In the genomic region with DNA sequence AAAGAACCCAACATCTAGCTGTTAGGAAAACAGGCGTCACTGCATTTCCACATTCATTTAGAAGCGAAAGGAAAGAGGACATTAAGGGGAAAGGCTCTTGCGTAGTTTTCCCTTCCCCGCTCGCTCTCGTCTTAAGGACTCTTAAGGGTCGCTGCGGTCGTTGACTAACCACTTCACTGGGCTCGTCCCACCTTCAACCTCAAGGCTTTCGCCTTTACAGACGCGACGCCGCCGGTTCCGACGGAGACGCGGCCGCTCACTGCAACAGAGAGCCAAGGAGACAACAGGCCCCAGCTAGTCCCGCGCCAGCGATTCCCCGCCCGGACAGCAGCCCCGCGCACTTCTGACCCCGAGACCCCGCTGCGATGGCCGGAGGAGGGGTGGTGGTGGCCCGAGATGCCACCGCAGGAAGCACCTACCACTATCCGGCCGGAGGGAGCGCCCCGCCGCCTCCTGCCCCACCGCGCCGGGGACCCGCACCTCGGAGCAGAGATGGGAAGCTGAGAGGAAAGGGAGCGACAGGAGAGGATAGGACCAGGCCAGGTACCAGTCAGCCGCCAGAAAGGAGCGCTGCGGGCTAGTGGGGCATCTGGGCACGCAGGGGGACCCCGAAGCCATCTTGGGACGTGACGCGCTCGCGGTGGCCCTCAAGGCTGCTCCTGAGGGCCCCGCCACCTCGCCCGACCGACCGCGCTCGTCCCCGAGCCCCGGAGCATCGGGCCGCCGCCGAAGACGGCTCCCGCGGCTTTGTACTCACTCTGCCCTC, we compare ENCODE assay signal across 8 mouse cellular contexts. TPM values are rescaled to one million over a fixed set of nuclear protein-coding genes. Genes with fewer than 3 reads are reported as not detected.
A peak's percentile ranks its signal among the peaks of the same experiment; 100 is the strongest.
DNase-seq lines count a peak whose midpoint lies in the region; ATAC-seq and TF ChIP-seq lines count a peak whose summit lies in the region.

No protein-coding gene starts in this region.

- TF ChIP-seq EP300 in CH12.LX (IDR thresholded peaks at IDR 0.05; ENCODE audit: low read length), result no peak

- H3K4me3 ChIP-seq in CH12.LX (replicated peaks in 1 of 3; ENCODE audit: low read depth in 2 of 3, low read length in 2 of 3, poor library complexity in 1 of 3), result peak overlapping the region; percentile 63 to 98 (median 83)

- in situ Hi-C loops in CH12.LX (cut with MboI; ENCODE audit: low pct_ligation_motif_present, low pct_unique_long_range_greater_than_20kb, low sequenced_read_pairs), result no loop called here

- H3K4me2 ChIP-seq in CH12.LX (ENCODE audit: insufficient read depth, low read depth, poor library complexity, severe bottlenecking), result peak overlapping the region; percentile 100; the same call in 1 of the 2 replicates

- dilution Hi-C loops in CH12.LX (cut with MboI; ENCODE audit: extremely low pct_ligation_motif_present, extremely low pct_unique_long_range_greater_than_20kb, low sequenced_read_pairs), result no loop called here

- H3K36me3 ChIP-seq in CH12.LX (replicated peaks in 1 of 2; ENCODE audit: control insufficient read depth in 1 of 2, insufficient read depth in 1 of 2, low read length in 1 of 2), result peaks cover 0 to 9% of the 10 kb centered on the region in 2 experiments

- TF ChIP-seq RAD21 in CH12.LX (IDR thresholded peaks at IDR 0.05; ENCODE audit: low read depth, low read length), result no peak

- no peak for TF ChIP-seq POLR2A in CH12.LX (IDR thresholded peaks at IDR 0.05; ENCODE audit: low read depth, low read length)

- ATAC-seq in erythroblast, adult 5-6 weeks (replicated peaks; ENCODE audit: low FRiP score, poor library complexity, severe bottlenecking), result peak; percentile 59

- peak; percentile 49 for DNase-seq in CH12.LX (ENCODE audit: extremely low read depth)
- DNase-seq in adrenal gland, postnatal 10 days, result peak; percentile 65
- DNase-seq in heart, postnatal 4 days, result peak; percentile 51
- peak; percentile 10 for DNase-seq in left cerebral cortex, adult 11 months (ENCODE audit: low spot score)
- peak; percentile 83 for DNase-seq in lung, postnatal 36 days
- peak; percentile 39 for DNase-seq in ovary, postnatal 14 days (ENCODE audit: low spot score)
- DNase-seq in urinary bladder, adult 2 months (ENCODE audit: low spot score), result peak; percentile 59

- H3K4me1 ChIP-seq in CH12.LX (ENCODE audit: control insufficient read depth in 1 of 2, insufficient read depth in 2 of 2), result peaks cover 0 to 39% of the 10 kb centered on the region in 2 experiments; a peak in 2 of 4 replicates

- no peak for TF ChIP-seq CTCF in CH12.LX (conservative IDR thresholded peaks at IDR 0.05 in 1 of 2, IDR thresholded peaks at IDR 0.05 in 1 of 2; ENCODE audit: low read depth in 2 of 2, low read length in 2 of 2)

- no peaks in the 10 kb centered on the region for H3K9me3 ChIP-seq in CH12.LX (replicated peaks; ENCODE audit: low read length)

- H3K27me3 ChIP-seq in CH12.LX (replicated peaks), result no peaks in the 10 kb centered on the region

- peak overlapping the region; percentile 76 for H3K27ac ChIP-seq in CH12.LX (ENCODE audit: insufficient read depth, low read depth)

- peaks cover 47% of the 10 kb centered on the region for H3K79me2 ChIP-seq in CH12.LX (replicated peaks; ENCODE audit: control insufficient read depth, extremely low read depth, insufficient read depth, poor library complexity, severe bottlenecking)

- peak overlapping the region; percentile 84 for H3K9ac ChIP-seq in CH12.LX (ENCODE audit: insufficient read depth, low read depth)

TF ChIP-seq in CH12.LX, 34 proteins besides CTCF, POLR2A, EP300 and RAD21:
- TF ChIP-seq UBTF (IDR thresholded peaks at IDR 0.05; ENCODE audit: low read depth, low read length) (peak; percentile 76; the same call in 1 of the 2 replicates), ELF1 (IDR thresholded peaks at IDR 0.05; ENCODE audit: low read depth, low read length) (no peak), SIN3A (IDR thresholded peaks at IDR 0.05; ENCODE audit: low read length) (peak; percentile 50; the same call in 1 of the 2 replicates), E2F4 (IDR thresholded peaks at IDR 0.05; ENCODE audit: insufficient replicate concordance, low read depth, low read length) (no peak)
TF ChIP-seq in CH12.LX: peak in this region for 2.

RNA-seq across cellular contexts. Expression of gene Tra2a, which starts 0.6 kb away (rescaled TPM):
- total RNA-seq in CH12.LX (2012; rRNA removed), result 55.4 and 78.8 TPM in 2 replicates
- 120 and 142 TPM in 2 replicates for total RNA-seq in CH12.LX (2014; rRNA removed)
- 95.1 and 103 TPM in 2 replicates for polyA plus RNA-seq in CH12.LX (2012; ENCODE audit: insufficient read length, low read depth)
- total RNA-seq in adrenal gland, postnatal 10 days (2021), result 10 to 100 TPM; 47.8 to 51.1 TPM
- total RNA-seq in erythroblast, adult 5-6 weeks (2015; ENCODE audit: low replicate concordance), result 73.6 and 81.3 TPM in 2 replicates
- total RNA-seq in erythroblast, adult 5-6 weeks (2017; ENCODE audit: low replicate concordance), result 56.5 and 90.1 TPM in 2 replicates
- 10 to 100 TPM; 41.3 to 49.4 TPM for total RNA-seq in heart, postnatal 4 days (2021)
- polyA plus RNA-seq in urinary bladder, adult 2 months (2012; rRNA removed), result 86.7 and 120 TPM in 2 replicates

RNA-seq across cellular contexts. Expression of gene Igf2bp3, which starts 48.5 kb away (rescaled TPM):
- total RNA-seq in CH12.LX (2012; rRNA removed) (18.4 TPM in 2 replicates), CH12.LX (2014; rRNA removed) (35.6 and 39.1 TPM in 2 replicates)
- polyA plus RNA-seq in CH12.LX (2012; ENCODE audit: insufficient read length, low read depth), result 22.0 and 23.1 TPM in 2 replicates
- 1 to 10 TPM; 7.1 to 7.6 TPM for total RNA-seq in adrenal gland, postnatal 10 days (2021)
- not detected in 2 replicates for total RNA-seq in erythroblast, adult 5-6 weeks (2015; ENCODE audit: low replicate concordance)
- not detected in 2 replicates for total RNA-seq in erythroblast, adult 5-6 weeks (2017; ENCODE audit: low replicate concordance)
- total RNA-seq in heart, postnatal 4 days (2021), result 10 to 100 TPM; 17.2 to 18.5 TPM
- 1.7 and 2.2 TPM in 2 replicates for polyA plus RNA-seq in urinary bladder, adult 2 months (2012; rRNA removed)

RNA-seq across cellular contexts. Expression of gene Ccdc126, which starts 55.8 kb away (rescaled TPM):
- 2.1 and 2.3 TPM in 2 replicates for total RNA-seq in CH12.LX (2012; rRNA removed)
- 6.1 and 6.3 TPM in 2 replicates for total RNA-seq in CH12.LX (2014; rRNA removed)
- 2.8 TPM in 2 replicates for polyA plus RNA-seq in CH12.LX (2012; ENCODE audit: insufficient read length, low read depth)
- total RNA-seq in adrenal gland, postnatal 10 days (2021), result 1 to 10 TPM; 7.2 to 8.9 TPM
- 3.3 TPM in 1 of 2 replicates, not detected in the other for total RNA-seq in erythroblast, adult 5-6 weeks (2015; ENCODE audit: low replicate concordance)
- 0.68 and 0.70 TPM in 2 replicates for total RNA-seq in erythroblast, adult 5-6 weeks (2017; ENCODE audit: low replicate concordance)
- 1 to 10 TPM; 4.4 to 4.9 TPM for total RNA-seq in heart, postnatal 4 days (2021)
- 8.2 and 10.4 TPM in 2 replicates for polyA plus RNA-seq in urinary bladder, adult 2 months (2012; rRNA removed)

Comparison
In these comparisons a context has a peak if more than half of its experiments do, and no peak if none do; other contexts are left out.
1. Peak in every context shown above with its lines: DNase-seq, ATAC-seq, H3K4me3 ChIP-seq and H3K27ac ChIP-seq.
2. DNase-seq: peak in every context shown above with its lines; median percentile 83 in lung, postnatal 36 days; 65 in adrenal gland, postnatal 10 days; 59 in urinary bladder, adult 2 months; 51 in heart, postnatal 4 days; 49 in CH12.LX; 39 in ovary, postnatal 14 days; 10 in left cerebral cortex, adult 11 months.
3. RNA of gene Igf2bp3, which starts 48.5 kb away (total RNA-seq): 18.4 to 39.1 TPM in CH12.LX, 17.2 to 18.5 TPM in heart, postnatal 4 days and 7.1 to 7.6 TPM in adrenal gland, postnatal 10 days; not detected in erythroblast, adult 5-6 weeks; every median in the first group is over 4 times any median in the second.